Mouse (Mus musculus): ENCODE results near the gene Eif4e.
"Not testable (repeated sequence)": the region's sequence is repeated elsewhere in the genome, so short reads cannot be mapped to it uniquely, and the experiment has no call there.

Eif4e gene

DNA sequence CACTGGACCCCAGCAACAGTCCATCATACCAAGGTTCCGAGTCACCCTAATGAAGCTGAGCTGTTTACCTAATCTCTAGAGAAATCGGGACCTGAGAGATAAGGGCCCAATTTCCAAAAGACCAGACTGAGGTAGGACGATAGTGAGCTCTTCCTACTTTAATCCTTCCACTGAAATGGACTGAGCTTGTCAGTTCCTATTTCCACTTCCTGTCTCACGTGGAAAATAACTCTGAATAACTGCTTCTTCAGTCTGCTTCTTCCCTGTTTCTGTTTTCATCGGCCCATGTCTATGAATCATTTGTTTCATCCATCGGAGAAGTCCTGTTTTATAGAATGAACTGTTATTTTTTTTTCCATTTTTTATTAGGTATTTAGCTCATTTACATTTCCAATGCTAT lies 6.8 kb upstream of the Eif4e start:
- peak; percentile 28 for DNase-seq

GRCm38 (mm10) chr3:138523956-138524355 lies 2.0 kb upstream of the Eif4e start:
- DNase-seq = peak; percentile 51

DNA sequence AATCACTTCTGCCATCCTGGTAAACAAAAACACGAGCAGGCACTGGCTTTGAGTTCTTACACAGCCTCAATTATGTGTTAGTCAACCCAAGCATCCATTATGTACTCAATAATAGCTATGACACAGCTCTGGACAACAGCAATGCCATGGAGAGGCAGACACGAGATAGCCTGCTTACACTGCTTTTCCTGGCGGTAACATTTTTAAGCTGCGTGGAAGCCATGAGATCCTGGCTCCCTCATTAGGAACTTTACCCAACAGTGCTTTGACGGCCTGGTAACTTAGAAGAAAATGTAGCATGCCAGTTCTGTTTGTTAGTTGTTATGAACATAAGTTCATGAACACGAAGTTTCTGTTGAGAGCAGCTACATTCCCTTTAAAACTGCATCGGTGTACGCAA lies 485 bp upstream of the Eif4e start:
- peak; percentile 78 for DNase-seq

GRCm38 (mm10) chr3:138526916-138527666 lies 1.1 kb downstream of the Eif4e start:
- peak; percentile 100 for DNase-seq

GRCm38 (mm10) chr3:138527667-138528231 lies 1.8 kb downstream of the Eif4e start:
- DNase-seq = peak; percentile 97

DNA sequence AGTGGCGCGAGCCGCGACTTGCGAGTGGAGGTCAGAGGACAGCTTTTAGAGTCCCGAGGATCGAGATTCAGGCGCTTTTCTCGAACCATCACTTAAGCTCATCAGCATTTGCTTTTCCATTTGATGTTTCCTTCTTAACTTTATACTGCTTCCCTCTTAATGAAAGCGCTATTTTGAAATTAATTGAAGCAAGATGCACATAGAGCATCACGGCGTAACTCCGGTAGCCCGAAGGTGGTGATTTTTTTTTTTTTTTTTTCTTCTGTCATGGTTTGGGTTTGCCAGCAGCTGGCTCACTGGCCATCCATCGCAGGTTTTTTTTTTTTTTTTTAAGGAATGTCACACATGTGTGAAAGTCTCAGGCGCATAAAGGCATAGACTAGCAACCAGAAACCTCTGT lies 2.3 kb downstream of the Eif4e start:
- DNase-seq = no peak

GRCm38 (mm10) chr3:138530578-138531478 lies 4.8 kb downstream of the Eif4e start:
- no peak for DNase-seq

- DNase-seq = no peak
Observed at GRCm38 (mm10) chr3:138531479-138532181, 5.7 kb downstream of the Eif4e start.

DNA sequence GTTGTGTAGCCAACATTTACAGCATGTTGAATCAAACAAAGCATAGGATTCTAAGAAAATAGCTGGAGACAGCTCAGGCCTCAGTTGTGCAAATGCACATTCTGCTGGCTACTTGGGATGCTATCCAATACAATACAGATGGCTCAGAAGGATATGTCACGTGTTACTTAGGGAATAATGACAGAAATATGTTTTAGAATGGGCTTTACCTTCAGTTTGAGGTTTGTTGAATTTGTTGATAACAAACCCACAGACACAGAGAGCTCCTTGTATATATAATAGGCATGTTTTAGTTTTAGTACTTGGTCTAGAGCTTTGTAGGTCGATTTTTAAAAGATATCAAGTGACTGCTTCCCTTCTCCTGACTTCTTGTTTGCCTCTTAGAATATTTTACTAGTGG lies 6.8 kb downstream of the Eif4e start:
- DNase-seq = no peak

- no peak for DNase-seq
Observed at GRCm38 (mm10) chr3:138536031-138536430, 10.1 kb downstream of the Eif4e start.

DNA sequence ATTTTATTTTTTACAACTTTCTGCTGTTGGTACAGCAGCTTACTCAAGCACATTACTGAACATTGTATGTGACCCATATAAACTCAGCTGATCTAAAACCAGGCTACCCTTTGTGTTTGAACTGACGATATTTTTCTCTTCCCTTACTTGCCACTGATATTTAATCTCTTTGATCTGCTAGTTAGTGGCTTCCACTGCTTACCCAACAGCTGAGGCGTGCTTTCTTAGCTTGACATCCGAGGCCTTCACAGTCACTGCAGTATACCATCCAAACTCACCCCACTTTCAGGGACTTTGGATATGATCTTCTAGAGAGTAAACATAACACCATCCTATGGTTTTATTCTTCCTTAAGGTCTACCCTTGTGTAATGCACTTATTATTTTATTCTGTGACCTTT lies 16.6 kb downstream of the Eif4e start:
- no peak for DNase-seq

DNA sequence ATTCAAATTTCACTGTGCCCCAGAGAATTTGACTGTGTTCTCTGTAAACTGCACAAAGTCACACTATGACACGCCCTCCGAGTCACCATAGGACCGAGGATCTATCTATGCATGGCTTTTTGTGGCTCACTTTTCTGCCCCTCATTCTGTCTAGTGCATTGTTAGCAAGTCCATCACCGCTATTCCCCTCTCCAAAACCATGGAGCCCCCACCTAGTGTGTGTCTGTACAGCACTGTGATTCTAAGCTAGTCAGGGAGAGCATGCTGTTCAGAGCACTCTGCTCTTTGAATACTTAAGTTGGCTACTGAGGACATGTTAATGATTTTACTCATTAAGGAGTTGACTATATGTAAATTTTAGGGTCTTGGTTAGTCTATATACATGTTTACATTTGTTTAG lies 18.1 kb downstream of the Eif4e start:
- no peak for DNase-seq

- DNase-seq = no peak
Observed at GRCm38 (mm10) chr3:138546678-138547077, 20.7 kb downstream of the Eif4e start.

DNA sequence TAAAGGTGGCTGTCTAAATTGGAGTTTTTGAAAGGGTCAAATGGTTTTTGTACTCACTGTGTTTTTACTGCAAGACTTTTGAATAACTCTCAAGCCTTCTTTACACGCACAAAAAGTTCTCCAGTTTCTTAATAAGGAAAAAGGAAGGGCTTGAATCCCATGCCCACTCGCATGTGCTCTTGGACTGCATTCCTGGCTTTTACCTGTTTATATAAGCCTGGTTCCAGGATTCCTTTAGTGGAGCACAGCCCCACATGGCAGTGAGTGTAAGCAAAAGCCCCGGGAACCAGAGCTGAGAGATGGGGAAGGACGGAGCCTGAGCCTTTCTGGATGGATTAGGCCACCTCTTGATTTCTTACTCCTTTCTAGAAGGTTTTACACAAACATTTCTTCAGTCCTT lies 23.1 kb downstream of the Eif4e start:
- no peak for DNase-seq

- peak; percentile 91 for DNase-seq
Observed at GRCm38 (mm10) chr3:138550336-138551123, 24.6 kb downstream of the Eif4e start.

- not testable (repeated sequence) for DNase-seq
Observed at GRCm38 (mm10) chr3:138555279-138555678, 29.3 kb downstream of the Eif4e start.

DNA sequence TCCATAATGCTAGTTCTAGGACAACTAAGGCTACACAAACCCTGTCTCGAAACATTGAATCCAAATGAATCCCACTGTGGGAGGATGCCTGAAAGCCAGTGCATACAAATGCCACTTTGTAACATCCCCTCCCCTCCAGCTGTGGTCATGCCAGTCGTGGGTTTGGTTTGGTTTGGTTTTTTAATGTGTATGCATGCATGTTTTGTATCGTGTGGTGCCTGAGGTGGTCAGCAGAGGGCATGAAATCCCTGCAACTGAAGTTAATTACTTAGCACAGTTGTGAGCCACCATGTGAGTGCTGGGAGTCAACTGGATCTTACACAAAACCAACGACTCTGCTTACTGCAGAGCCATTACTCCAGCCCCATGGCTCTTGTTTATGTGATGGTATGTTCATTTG lies 32.5 kb downstream of the Eif4e start:
- DNase-seq = peak; percentile 83

DNA sequence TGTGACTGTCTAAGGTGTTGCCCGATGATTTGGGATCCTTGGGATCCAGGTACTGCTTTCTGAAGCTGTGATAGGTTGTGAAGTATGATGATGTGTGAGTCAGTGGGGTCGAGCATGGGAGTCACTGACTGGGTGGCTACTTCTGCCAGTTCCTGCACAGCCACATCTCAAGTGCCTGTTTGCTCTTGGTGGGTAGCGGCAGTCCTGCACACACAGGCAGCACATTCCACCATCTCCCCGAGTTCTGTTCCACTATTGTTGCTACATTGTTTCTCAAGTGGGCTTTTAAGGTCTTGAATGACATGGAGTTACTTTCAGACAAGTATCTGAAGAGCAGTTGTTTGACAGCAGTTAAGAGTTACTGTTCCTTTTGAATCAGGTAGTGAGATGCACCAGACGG lies 34.3 kb downstream of the Eif4e start:
- DNase-seq = no peak

- DNase-seq = no peak
Observed at GRCm38 (mm10) chr3:138560886-138561285, 34.9 kb downstream of the Eif4e start.

DNA sequence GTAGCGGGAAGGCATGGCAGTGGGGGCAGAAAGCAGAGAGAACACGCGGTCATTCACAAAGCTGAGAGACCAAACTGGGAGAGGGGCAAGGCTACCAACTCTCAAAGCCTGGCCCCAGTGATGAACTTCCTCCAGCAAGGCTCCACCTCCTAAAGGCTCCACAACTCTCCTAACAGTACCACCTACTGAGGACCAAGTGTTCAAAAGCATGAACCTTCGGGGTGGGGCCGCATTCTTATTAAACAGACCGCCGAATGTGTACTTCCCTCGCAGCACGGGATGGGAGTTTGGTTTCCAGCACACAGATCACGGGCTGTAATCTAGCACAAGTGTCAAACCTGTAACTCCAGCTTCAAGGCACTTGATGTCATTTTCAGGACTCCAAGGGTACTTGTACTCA lies 52.9 kb downstream of the Eif4e start:
- no peak for DNase-seq

- no peak for DNase-seq
Observed at GRCm38 (mm10) chr3:138586213-138586612, 60.2 kb downstream of the Eif4e start.

DNA sequence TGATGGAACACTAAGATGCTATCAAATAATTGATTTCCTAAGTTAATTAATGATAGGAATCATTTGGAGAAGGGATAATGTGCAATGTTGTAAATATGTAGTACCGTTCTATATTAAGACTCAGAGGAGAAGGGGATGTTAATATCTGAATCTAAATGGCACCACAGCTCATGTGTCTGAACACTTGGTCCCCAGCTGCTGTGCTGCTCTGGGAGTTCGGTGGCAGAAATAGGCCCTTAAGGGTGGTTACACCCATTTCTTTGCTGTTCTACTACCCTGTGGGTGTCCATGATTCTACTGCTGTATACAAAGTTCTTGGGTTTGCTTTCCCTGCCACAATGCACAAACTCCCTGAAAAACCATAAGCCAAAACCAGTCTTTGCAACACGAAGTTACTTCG lies 61.2 kb downstream of the Eif4e start:
- DNase-seq = peak; percentile 31

Data from heart, adult 11 months (tissue).